Mouse (Mus musculus) heart, postnatal 0 days (tissue): Measurements from ENCODE around the gene Runx1. TPM values are rescaled to one million over a fixed set of nuclear protein-coding genes. Genes with fewer than 3 reads are reported as not detected.

Source experiments
- ATAC-seq: fragments of 200-750 bp; cut with Nextera tagmentation; 2 replicates; pipeline ENCODE4 v1.8.0; 2017; ENCODE audit warnings: low read depth, moderate number of reproducible peaks, moderate library complexity; ENCODE audit not compliant: insufficient read depth
- DNase-seq: peaks from one replicate; pipeline ENCODE4 v3.0.0-alpha.2; 2016; ENCODE audit warnings: low spot score
- H3K27ac ChIP-seq: fragments of 300-500 bp; sonication (generic); 2 replicates; pipeline ENCODE4 v1.5.1; 2014; ENCODE audit warnings: low read depth, mild to moderate bottlenecking
- H3K27me3 ChIP-seq: fragments of 300-500 bp; sonication (generic); 2 replicates; pipeline ENCODE4 v1.6.1; 2014; ENCODE audit warnings: low read length, mixed read lengths; ENCODE audit not compliant: control insufficient read depth, insufficient read depth
- H3K36me3 ChIP-seq: fragments of 300-500 bp; sonication (generic); replicated peaks from 2 replicates; pipeline ENCODE4 v1.6.1; 2014; ENCODE audit warnings: low read length, mixed read lengths; ENCODE audit not compliant: control insufficient read depth, insufficient read depth
- H3K4me1 ChIP-seq: fragments of 300-500 bp; sonication (generic); 2 replicates; pipeline ENCODE4 v1.6.1; 2014; ENCODE audit warnings: antibody characterized with exemption; ENCODE audit not compliant: control insufficient read depth, insufficient read depth
- H3K4me2 ChIP-seq: fragments of 300-500 bp; sonication (generic); 2 replicates; pipeline ENCODE4 v1.6.1; 2014; ENCODE audit warnings: low read depth, mild to moderate bottlenecking, low read length, moderate library complexity
- H3K4me3 ChIP-seq: fragments of 300-500 bp; sonication (generic); 2 replicates; pipeline ENCODE4 v1.5.1; 2014; ENCODE audit warnings: low read depth, low read length
- H3K9ac ChIP-seq: fragments of 300-500 bp; sonication (generic); replicated peaks from 2 replicates; pipeline ENCODE4 v1.6.1; 2014; ENCODE audit warnings: low read depth, low read length, mixed read lengths
- H3K9me3 ChIP-seq: fragments of 300-500 bp; sonication (generic); replicated peaks from 2 replicates; pipeline ENCODE4 v1.6.1; 2016; ENCODE audit warnings: low read length; ENCODE audit not compliant: control insufficient read depth
- CTCF ChIP-seq: IDR thresholded peaks from 2 replicates; pipeline ENCODE4 v1.5.1; 2016; ENCODE audit warnings: antibody characterized with exemption, control low read depth, low read depth
- EP300 ChIP-seq: IDR thresholded peaks from 2 replicates; pipeline ENCODE4 v1.6.1; 2016; ENCODE audit warnings: antibody characterized with exemption, low read depth
- WGBS: fragments of 180-500 bp; shearing (Covaris S2); extraction: QIAGEN DNeasy Blood & Tissue Kit; methylation state at CpG from one replicate; pipeline ENCODE4 v1.1.7; 2014; 5-methylcytosine and 5-hydroxymethylcytosine counted together
- polyA plus RNA-seq: library from polyadenylated mRNA; unstranded; fragments of >200 nt; fragmentation: Nextera tagmentation; extraction: Ambion mirVana; gene quantifications from 2 replicates; pipeline ENCODE4 v1.2.1, GENCODE M21; 2015
- total RNA-seq: library from RNA; depleted of rRNA; stranded (reverse); fragments of >200 nt; gene quantifications from 2 replicates; pipeline ENCODE4 v1.2.3, GENCODE M21; 2014; ENCODE audit warnings: low replicate concordance

The Runx1 gene
- total and polyA plus RNA-seq, 2 experiments from 2014 or later, result 0.33 to 1.3 TPM

DNA sequence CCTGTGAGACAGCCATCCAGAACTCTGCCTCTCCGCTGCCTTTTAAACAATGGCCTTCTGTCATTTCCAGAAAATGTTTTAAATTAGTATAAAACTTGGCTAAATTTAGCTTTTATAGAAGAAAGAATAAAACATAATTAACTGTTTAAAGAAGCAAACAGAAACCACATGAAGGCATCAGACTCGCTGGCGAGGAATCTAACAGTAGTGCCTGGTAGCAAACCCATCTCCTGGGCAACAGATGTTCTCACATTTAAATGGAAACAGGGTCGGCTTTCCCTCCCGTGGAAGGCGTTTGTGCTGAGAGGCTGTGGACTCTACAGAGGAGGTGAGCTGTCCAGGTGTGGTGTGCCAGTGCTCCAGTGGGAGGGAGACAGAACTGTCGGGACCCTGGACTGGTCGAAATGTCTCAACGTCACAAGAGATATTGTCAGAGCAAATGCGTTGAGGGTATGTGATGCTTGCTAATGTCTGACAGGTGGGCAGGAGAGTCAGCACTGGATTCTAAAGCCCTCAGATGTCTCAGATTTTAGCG, 87.4 kb downstream of the Runx1 start:
- H3K27me3 ChIP-seq, result 0 out of 2 replicates have a peak, but pooled peaks cover 7% of the 10 kb centered on the region
- H3K9me3 ChIP-seq, result no peaks in the 10 kb centered on the region
- no peak overlapping the region for H3K9ac ChIP-seq
- H3K4me3 ChIP-seq, result no peak overlapping the region
- DNase-seq (no peak), ATAC-seq (no peak)
- no peaks in the 10 kb centered on the region for H3K36me3 ChIP-seq
- no peak overlapping the region for H3K27ac ChIP-seq
- no peak overlapping the region for H3K4me2 ChIP-seq
- TF ChIP-seq EP300 (no peak), CTCF (no peak)
- H3K4me1 ChIP-seq, result no peaks in the 10 kb centered on the region
- WGBS, result 75% methylated on average over 11 of the region's 11 CpGs

DNA sequence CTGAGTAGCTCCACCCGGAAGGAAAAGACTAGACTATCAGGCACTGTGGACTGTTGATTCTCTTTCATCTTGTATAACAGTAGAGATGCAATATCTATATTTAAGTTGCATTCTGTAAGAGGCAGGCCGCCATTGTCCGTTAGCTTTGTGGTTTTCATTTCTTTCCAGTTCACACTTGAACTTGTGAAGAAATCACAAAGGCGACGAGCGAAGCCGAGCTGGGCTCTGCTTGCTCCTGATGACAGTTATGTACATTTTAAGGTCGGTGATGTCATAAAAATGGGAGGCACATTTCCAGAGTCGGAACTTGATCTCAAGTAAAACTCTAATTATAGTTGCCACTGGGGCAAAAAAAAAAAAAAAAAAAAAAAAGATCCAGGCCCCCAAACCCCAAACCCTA, 99.1 kb downstream of the Runx1 start:
- H3K9me3 ChIP-seq, result no peaks in the 10 kb centered on the region
- H3K4me2 ChIP-seq, result no peak overlapping the region
- WGBS, result 57% methylated on average over 9 of the region's 9 CpGs
- DNase-seq, result no peak
- no peak overlapping the region for H3K9ac ChIP-seq
- 0 out of 2 replicates have a peak, but pooled peaks cover 8% of the 10 kb centered on the region for H3K27me3 ChIP-seq
- no peak overlapping the region for H3K4me3 ChIP-seq
- TF ChIP-seq EP300 (no peak), CTCF (no peak)
- H3K36me3 ChIP-seq, result no peaks in the 10 kb centered on the region
- H3K4me1 ChIP-seq, result no peaks in the 10 kb centered on the region
- H3K27ac ChIP-seq, result no peak overlapping the region
- no peak for ATAC-seq

DNA sequence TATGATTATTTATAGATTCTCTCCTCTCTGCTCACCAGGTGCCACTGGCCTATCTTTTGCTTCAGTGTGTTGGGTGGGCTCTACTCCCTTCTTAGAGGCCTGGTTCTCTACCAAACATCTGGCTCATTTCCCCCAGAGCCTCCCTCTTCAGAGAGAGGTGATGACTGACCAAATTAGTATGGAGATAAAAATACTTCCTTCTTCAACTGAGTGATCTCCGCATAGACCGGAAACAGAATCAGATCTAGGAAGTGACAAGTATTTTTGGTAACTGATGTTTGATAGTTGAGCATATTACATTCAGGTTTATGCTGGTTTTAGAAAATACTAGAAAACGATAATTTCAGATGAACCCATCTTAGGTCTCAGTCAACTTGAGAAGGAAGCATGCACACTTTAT, 101.4 kb downstream of the Runx1 start:
- ATAC-seq, result no peak
- Histone ChIP-seq H3K36me3 (no peaks in the 10 kb centered on the region), H3K9ac (no peak overlapping the region), H3K4me2 (no peak overlapping the region), H3K27ac (no peak overlapping the region), H3K4me3 (no peak overlapping the region), H3K4me1 (no peaks in the 10 kb centered on the region), H3K9me3 (no peaks in the 10 kb centered on the region), H3K27me3 (peaks cover 16% of the 10 kb centered on the region)
- DNase-seq, result no peak
- TF ChIP-seq EP300 (no peak), CTCF (no peak)
- WGBS, result 29% methylated on average over 3 of the region's 3 CpGs

DNA sequence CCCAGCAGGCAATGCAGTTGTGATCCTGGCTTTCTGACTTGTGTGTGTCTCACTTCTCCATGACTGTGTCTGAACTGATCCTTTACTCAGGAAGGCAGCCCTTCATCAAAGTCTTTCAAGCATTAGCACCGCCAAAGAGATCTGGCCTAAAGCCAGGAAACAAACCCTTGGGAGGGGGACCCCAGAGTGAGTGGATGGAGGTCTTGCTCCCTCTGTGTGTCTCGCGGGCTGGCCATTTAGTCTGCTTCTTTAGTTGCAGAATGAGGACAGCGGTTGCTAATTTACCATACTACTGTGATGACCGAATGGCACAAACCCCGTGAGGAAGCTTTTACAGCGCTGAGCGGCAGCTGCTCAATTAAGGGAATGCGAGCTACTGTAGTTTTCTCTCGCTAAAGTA, 105.3 kb downstream of the Runx1 start:
- Histone ChIP-seq H3K4me1 (no peaks in the 10 kb centered on the region), H3K27ac (no peak overlapping the region), H3K9me3 (no peaks in the 10 kb centered on the region), H3K27me3 (peaks cover 37% of the 10 kb centered on the region), H3K9ac (no peak overlapping the region), H3K4me2 (no peak overlapping the region), H3K36me3 (no peaks in the 10 kb centered on the region), H3K4me3 (no peak overlapping the region)
- no peak for TF ChIP-seq CTCF
- no peak for TF ChIP-seq EP300
- DNase-seq (no peak), ATAC-seq (no peak)
- 71% methylated on average over 10 of the region's 10 CpGs for WGBS

DNA sequence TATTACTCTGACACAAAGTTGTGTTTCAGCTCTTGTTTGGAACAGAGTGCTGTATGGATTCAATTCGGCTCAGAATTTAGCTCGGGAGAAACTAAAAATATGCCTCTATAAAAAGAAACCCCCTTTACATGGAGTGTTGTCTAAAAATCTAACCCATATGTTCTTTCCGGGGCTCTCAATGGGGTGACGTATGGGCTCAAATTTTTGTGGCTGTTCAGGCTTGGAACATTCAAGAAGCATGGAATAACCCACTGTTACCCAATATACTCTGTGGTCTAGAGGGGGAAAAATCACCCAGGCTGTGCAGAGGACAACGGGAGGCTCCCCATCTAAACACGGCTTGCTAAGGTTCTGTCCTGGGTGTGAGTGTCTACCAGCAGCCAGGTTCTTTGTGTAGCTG, 106.2 kb downstream of the Runx1 start:
- no peak for DNase-seq
- no peak for TF ChIP-seq CTCF
- no peak for TF ChIP-seq EP300
- Histone ChIP-seq H3K27me3 (peaks cover 43% of the 10 kb centered on the region), H3K36me3 (no peaks in the 10 kb centered on the region), H3K9ac (no peak overlapping the region), H3K4me3 (no peak overlapping the region), H3K4me1 (no peaks in the 10 kb centered on the region), H3K4me2 (no peak overlapping the region), H3K27ac (no peak overlapping the region), H3K9me3 (no peaks in the 10 kb centered on the region)
- ATAC-seq, result no peak
- 77% methylated on average over 6 of the region's 6 CpGs for WGBS

GRCm38 (mm10) chr16:92715599-92716483, 110.1 kb downstream of the Runx1 start:
- TF ChIP-seq EP300 (no peak), CTCF (no peak)
- Histone ChIP-seq H3K27ac (peak overlapping the region; percentile 13; the same call in 1 of the 2 replicates), H3K9ac (no peak overlapping the region), H3K36me3 (no peaks in the 10 kb centered on the region), H3K9me3 (no peaks in the 10 kb centered on the region), H3K4me2 (no peak overlapping the region), H3K4me1 (no peaks in the 10 kb centered on the region), H3K27me3 (peaks cover 49% of the 10 kb centered on the region), H3K4me3 (no peak overlapping the region)
- WGBS, result 19% methylated on average over 15 of the region's 15 CpGs
- no peak for ATAC-seq
- no peak for DNase-seq
